Mouse (Mus musculus) myocyte (in vitro differentiated cells): Measurements from ENCODE around the gene Ampd1.
A peak's percentile ranks its signal among the peaks of the same experiment; 100 is the strongest.

Source experiments
- CEBPB ChIP-seq: IDR thresholded peaks from 2 replicates; pipeline ENCODE4 v1.6.1; 2011; ENCODE audit warnings: mild to moderate bottlenecking, moderate library complexity; ENCODE audit not compliant: poor library complexity, insufficient read depth, severe bottlenecking
- E2F4 ChIP-seq: IDR thresholded peaks from one replicate; pipeline ENCODE4 v1.6.1; 2011; ENCODE audit warnings: mild to moderate bottlenecking, control low read depth, moderate library complexity; ENCODE audit not compliant: insufficient read depth
- MAX ChIP-seq: IDR thresholded peaks from one replicate; pipeline ENCODE4 v1.6.1; 2011; ENCODE audit warnings: low read depth, mild to moderate bottlenecking, control low read depth
- MYOD1 ChIP-seq, 3 experiments: IDR thresholded peaks; one replicate each; pipeline ENCODE4 v1.6.1; 2011; ENCODE audit warnings: control low read depth in 2 of 3, low read depth in 2 of 3, mild to moderate bottlenecking in 2 of 3, moderate library complexity in 1 of 3; ENCODE audit not compliant: insufficient read length in 2 of 3, control insufficient read depth in 1 of 3
- MYOG ChIP-seq, 3 experiments: IDR thresholded peaks; one replicate each; pipeline ENCODE4 v1.6.1; 2011; ENCODE audit warnings: control low read depth in 2 of 3, low read depth in 2 of 3, mild to moderate bottlenecking in 2 of 3; ENCODE audit not compliant: insufficient read length in 2 of 3, control insufficient read depth in 1 of 3, insufficient read depth in 1 of 3
- POLR2A ChIP-seq: IDR thresholded peaks from one replicate; pipeline ENCODE4 v1.6.1; 2011; ENCODE audit warnings: low read depth, mild to moderate bottlenecking, control low read depth, moderate library complexity; ENCODE audit not compliant: insufficient read length
- POLR2AphosphoS2 ChIP-seq: IDR thresholded peaks from one replicate; pipeline ENCODE4 v1.6.1; 2011; ENCODE audit warnings: low read depth, control low read depth; ENCODE audit not compliant: insufficient read length
- TCF12 ChIP-seq: IDR thresholded peaks from one replicate; pipeline ENCODE4 v1.6.1; 2011; ENCODE audit warnings: mild to moderate bottlenecking, control low read depth; ENCODE audit not compliant: poor library complexity, insufficient read depth, severe bottlenecking
- TCF3 ChIP-seq: IDR thresholded peaks from one replicate; pipeline ENCODE4 v1.6.1; 2011; ENCODE audit warnings: low read depth, control low read depth; ENCODE audit not compliant: insufficient read length
- USF1 ChIP-seq: IDR thresholded peaks from one replicate; pipeline ENCODE4 v1.6.1; 2011; ENCODE audit warnings: low read depth, mild to moderate bottlenecking, control low read depth, moderate library complexity

DNA sequence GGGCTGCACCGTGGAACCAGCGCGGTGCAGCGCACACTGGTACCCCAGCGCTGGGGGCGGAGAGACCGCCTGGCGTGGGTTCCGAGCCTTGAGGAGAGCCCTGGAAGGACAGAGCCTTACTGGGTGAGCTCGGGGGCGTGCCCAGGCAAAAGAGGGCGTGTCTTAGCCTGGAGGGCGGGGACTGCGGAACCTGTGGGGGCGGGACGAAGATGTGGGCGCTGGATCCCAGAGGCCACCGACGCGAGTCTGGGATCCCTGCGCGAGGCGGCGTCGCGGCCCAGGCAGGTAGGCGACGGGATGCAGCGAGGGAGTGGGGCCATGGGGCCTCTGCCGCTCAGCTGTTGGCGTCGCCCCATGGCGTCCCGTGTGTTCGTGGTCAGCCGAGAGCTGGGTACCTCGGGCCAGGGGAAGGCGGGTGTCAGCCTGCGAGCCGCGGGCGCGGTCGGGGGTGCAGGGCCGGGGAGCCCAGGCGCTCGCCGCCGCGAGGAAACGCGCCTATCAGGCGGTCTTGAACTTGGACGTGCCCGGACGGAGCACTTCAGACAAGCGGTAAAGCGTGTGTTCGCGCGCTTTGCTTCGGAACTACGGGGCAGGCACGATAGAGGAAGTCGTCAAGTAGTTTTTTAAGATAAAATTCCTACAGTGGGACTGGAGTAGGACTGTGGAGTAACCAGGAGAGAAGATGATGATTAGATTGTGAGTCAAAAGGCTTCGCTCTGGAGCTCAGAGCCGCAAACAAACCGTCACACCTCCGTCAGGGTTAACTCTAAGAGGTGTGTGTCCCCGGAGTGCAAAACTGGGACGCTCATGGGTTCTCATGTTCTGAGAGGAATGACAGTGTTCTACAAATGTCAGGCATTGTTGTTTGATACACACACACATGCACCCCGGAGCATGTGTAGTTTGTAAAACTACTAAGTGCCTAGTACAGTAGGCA, 28.9 kb downstream of the Ampd1 start, which contains the start of gene Dennd2c:
- peak; percentile 98 for TF ChIP-seq POLR2A
- TF ChIP-seq MAX, result no peak
- no peak for TF ChIP-seq USF1
- peak in 1 of 3 experiments; percentile 22 for TF ChIP-seq MYOG (IDR thresholded peaks at IDR 0.05; ENCODE audit: control insufficient read depth in 1 of 3, insufficient read depth in 1 of 3, insufficient read length in 2 of 3, low read depth in 2 of 3)
- TF ChIP-seq MYOD1 (IDR thresholded peaks at IDR 0.05; ENCODE audit: control insufficient read depth in 1 of 3, insufficient read length in 2 of 3, low read depth in 2 of 3), result peak in 1 of 3 experiments; percentile 64
- TF ChIP-seq TCF3, result no peak
- peak; percentile 89 for TF ChIP-seq POLR2AphosphoS2
- TF ChIP-seq TCF12, result no peak
- no peak for TF ChIP-seq CEBPB
- TF ChIP-seq E2F4, result no peak
